Mouse (Mus musculus): ENCODE data around the gene Raver2. TPM values are rescaled to one million over a fixed set of nuclear protein-coding genes. Genes with fewer than 3 reads are reported as not detected.

Raver2 gene
- polyA plus RNA-seq, 1 experiment = 24.7 TPM

DNA sequence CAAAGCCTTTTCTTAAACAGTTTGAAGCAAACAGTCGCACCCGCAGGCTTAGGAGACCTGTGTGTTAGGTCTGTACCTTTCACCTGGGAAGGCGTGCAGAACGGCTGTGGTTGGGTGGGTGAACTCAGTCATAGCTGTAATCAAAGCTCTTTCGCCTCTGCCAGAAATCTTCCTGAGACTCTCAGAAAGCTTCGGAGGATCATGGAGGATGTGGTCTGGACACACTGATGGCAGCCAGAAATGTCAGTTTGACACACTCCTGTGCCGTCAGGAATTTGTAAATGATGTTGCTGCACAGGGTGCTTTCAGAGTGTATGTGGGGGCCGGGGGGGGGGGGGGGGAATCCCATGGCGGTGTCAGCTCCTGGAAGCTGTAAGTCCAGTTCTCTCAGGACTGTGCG, 24.5 kb downstream of the Raver2 start:
- no peak for DNase-seq (ENCODE audit: extremely low spot score in 1 of 2, low spot score in 1 of 2)

GRCm38 (mm10) chr4:101107122-101107521, 38.3 kb downstream of the Raver2 start:
- DNase-seq (ENCODE audit: extremely low spot score in 1 of 2, low spot score in 1 of 2) = no peak

DNA sequence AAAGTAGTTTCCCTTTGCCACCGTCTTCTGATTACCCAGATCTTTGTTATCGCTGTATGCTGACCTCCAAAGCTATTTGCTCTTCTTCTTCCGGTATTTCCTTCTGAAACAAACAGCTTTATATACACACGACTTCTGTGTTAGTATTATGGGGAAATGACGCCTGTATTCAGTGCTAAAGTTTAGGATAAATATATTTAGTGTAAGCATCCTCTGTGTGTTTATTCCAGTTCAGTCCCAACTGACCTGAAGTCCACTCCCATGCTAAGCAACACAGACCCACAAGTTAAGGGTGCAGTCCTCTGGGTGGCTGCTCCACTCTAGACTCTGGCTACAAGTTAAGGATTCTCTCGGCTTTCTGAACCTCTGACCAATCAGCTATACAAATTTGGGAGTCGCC, 52.2 kb downstream of the Raver2 start:
- DNase-seq (ENCODE audit: extremely low spot score in 1 of 2, low spot score in 1 of 2) = no peak

DNA sequence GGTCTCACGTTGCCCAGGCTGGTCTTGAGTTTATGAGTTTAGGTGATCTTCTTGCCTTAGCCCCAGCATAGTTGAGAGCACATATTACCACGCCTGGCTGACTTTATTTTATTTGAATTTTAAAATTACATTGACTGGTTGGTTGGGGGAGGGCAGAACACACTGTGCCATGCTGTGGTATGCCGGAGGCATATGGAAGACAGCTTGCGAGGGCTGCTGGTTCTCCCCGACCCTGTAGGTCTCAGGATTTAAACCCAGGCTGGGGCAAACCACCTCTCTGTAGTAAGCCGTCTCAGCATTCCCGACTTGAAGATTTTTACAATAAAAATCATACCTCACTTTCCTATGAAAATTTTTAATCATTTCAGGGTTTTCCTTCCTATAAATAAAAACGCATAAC, 66.2 kb downstream of the Raver2 start:
- no peak for DNase-seq (ENCODE audit: extremely low spot score in 1 of 2, low spot score in 1 of 2)

GRCm38 (mm10) chr4:101135909-101136308, 67.1 kb downstream of the Raver2 start:
- no peak for DNase-seq (ENCODE audit: extremely low spot score in 1 of 2, low spot score in 1 of 2)

DNA sequence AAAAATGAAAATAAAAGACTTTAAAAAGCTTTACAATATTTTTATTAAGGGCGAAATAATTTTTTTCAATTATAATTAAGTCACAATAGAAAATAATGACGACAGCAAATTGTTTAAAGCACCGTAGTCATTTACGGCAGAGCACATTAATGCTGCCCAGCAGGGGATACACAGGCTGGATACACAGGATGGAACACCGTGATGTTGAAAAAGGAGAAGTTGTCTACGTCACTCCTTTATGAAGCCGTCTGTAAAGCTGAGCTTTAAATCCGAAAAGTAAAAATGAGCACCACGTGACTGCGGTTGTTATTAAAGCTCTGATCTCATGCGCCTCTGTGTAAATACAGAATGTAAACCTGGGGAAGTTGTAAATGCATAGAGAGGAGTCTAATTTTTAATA, 69.2 kb downstream of the Raver2 start:
- no peak for DNase-seq (ENCODE audit: extremely low spot score in 1 of 2, low spot score in 1 of 2)

GRCm38 (mm10) chr4:101141768-101142167, 73.0 kb downstream of the Raver2 start:
- DNase-seq (ENCODE audit: extremely low spot score in 1 of 2, low spot score in 1 of 2) = no peak

DNA sequence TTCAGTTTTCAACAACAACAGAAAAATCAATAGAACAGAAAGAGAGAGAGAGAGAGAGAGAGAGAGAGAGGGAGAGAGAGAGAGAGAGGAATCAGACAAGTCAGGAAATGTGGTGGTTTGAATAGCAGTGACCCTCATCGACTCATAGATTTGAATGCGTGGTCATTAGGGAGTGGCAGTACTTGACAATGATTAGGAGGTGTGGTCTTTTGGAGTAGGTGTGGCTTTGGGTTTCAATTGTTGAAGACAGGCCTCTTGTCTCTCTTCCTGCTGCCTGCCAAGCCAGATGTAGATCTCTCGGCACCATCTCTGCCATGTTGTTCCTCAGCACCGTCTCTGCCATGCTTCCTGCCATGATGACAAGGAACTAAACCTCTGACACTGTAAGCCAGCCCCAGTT, 75.1 kb downstream of the Raver2 start:
- no peak for DNase-seq (ENCODE audit: extremely low spot score in 1 of 2, low spot score in 1 of 2)

DNA sequence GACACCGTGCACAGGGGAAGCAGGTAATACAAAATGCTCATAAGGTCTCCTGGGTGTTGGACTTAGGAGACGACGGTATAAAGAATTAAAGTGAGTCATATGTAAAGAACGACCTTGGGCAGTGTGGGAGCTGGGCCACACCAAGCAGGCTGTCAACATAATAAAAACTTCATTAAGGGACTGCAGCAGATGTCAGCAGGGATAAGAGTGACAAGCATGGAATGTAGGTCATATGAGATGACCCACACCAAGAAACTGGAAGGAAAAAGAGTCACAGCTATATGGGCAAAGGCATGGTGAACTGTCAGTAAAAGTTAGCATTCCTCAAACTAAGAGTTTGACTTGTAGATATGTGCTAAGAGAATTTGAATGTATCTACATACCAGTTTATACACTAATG, 75.6 kb downstream of the Raver2 start:
- DNase-seq (ENCODE audit: extremely low spot score in 1 of 2, low spot score in 1 of 2) = no peak

- no peak for DNase-seq (ENCODE audit: extremely low spot score in 1 of 2, low spot score in 1 of 2)
Observed at GRCm38 (mm10) chr4:101144790-101145189, 76.0 kb downstream of the Raver2 start.

GRCm38 (mm10) chr4:101146047-101146745, 77.4 kb downstream of the Raver2 start:
- peak; percentile 66 to 90 for DNase-seq (ENCODE audit: extremely low spot score in 1 of 2, low spot score in 1 of 2)

DNA sequence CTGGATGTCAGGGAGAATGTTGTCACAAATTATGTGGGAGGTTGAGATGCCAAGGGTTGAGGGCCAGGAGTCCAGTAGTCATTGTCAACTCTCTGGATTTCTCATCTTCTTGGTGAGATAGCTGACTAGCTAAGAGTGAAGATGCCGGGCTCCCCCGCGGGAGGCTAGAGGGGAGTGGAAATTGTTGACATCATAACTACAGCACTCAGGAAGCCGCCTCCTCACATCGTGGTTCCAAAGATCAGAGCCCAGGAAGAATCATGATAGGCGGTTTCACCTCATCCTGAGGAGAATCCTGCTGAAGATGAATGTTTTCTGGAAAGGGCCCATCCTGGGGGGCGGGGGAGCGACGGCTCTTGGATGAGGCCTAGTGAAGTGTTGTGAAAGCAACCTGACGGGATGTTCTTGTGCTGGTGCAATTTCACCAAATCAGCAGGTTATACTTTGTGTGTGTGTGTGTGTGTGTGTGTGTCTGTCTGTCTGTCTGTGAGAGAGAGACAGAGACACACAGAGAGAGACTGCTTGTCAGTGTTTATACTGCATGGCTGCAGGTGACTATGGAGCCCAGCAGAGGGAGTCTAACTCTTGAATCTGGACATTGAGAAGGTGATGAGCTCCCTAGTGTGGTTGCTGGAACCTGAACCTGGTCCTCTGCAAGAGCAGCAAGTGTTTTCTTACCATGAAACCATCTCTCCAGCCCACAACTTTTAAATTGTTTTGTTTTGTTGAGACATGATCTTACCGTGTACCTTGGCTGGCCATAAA, 78.3 kb downstream of the Raver2 start:
- no peak for DNase-seq (ENCODE audit: extremely low spot score in 1 of 2, low spot score in 1 of 2)

DNA sequence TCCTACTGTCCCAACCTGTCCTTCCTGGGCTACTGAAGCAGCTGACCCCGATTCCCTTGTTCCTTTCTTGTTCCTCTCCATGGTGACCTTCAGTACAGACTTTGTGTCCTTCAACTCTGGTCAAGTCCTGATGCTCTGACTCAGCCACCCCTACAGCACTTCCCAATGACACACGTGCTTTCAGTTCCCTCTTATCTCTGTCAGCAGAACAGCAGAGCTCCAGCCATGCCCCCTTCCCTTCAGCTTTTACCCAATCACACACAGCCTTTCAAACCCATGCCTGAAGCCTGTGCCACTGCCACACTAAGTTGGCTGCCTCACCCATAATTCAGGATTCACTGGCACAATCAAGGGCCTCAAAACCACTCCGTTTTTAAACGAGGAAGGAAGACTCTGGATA, 86.8 kb downstream of the Raver2 start:
- no peak for DNase-seq (ENCODE audit: extremely low spot score in 1 of 2, low spot score in 1 of 2)

DNA sequence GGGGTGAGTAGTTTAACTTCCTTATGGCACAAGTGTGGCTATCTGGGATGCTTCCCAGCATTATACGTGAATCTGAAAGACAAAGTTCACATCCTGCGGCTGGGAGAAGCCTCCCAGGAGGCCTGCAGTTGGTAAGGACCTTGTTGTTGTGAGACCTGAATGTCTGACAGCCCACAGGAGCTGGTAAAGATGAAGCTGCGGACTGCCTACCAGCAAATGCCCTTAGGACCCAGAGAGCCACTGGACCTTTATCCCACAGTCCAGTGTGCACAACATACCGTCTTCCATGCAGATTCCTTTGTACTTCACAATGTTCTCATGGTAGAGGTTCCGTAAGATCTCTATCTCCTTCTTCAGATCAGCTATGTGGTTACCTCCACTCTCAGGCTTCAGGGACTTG, 88.7 kb downstream of the Raver2 start:
- DNase-seq (ENCODE audit: extremely low spot score in 1 of 2, low spot score in 1 of 2) = no peak

- DNase-seq (ENCODE audit: extremely low spot score in 1 of 2, low spot score in 1 of 2) = peak; percentile 71 to 83
Observed at GRCm38 (mm10) chr4:101158282-101158681, 89.5 kb downstream of the Raver2 start.

- DNase-seq (ENCODE audit: extremely low spot score in 1 of 2, low spot score in 1 of 2) = peak in 1 of 2 experiments; percentile 53
Observed at GRCm38 (mm10) chr4:101159191-101159764, 90.5 kb downstream of the Raver2 start.

GRCm38 (mm10) chr4:101160821-101161220, 92.0 kb downstream of the Raver2 start:
- DNase-seq (ENCODE audit: extremely low spot score in 1 of 2, low spot score in 1 of 2) = no peak

GRCm38 (mm10) chr4:101164189-101164588, 95.4 kb downstream of the Raver2 start:
- peak in 1 of 2 experiments; percentile 39 for DNase-seq (ENCODE audit: extremely low spot score in 1 of 2, low spot score in 1 of 2)

GRCm38 (mm10) chr4:101164673-101165072, 95.9 kb downstream of the Raver2 start:
- peak in 1 of 2 experiments; percentile 30 for DNase-seq (ENCODE audit: extremely low spot score in 1 of 2, low spot score in 1 of 2)

- no peak for DNase-seq (ENCODE audit: extremely low spot score in 1 of 2, low spot score in 1 of 2)
Observed at GRCm38 (mm10) chr4:101165776-101166175, 97.0 kb downstream of the Raver2 start.

GRCm38 (mm10) chr4:101167777-101168176, 99.0 kb downstream of the Raver2 start:
- DNase-seq (ENCODE audit: extremely low spot score in 1 of 2, low spot score in 1 of 2) = no peak

Data from frontal cortex, adult 2 months (tissue).